Mouse (Mus musculus) MEL (cell line): ENCODE measurements at regions not wholly inside any gene's neighbourhood (a gene's known extent, or its start where the extent isn't known, plus 50 kb on each side); places are given as distances from the start of the nearest gene placed in this dataset.

ENCODE experiments used
- DNase-seq: peaks from one replicate; pipeline ENCODE4 v3.0.0; 2011; ENCODE audit warnings: low read depth, low spot score
- H3K27ac ChIP-seq: 2 replicates; pipeline ENCODE4 v1.5.1; 2012; ENCODE audit warnings: low read depth, mild to moderate bottlenecking, control low read depth, low read length, moderate library complexity; ENCODE audit not compliant: control insufficient read depth
- H3K27me3 ChIP-seq, 2 experiments: fragments of 150-350 bp in 1 of 2; sonication (generic) in 1 of 2; 2 replicates each; pipeline ENCODE4 v1.6.1; 2012; ENCODE audit warnings: low read length in 2 of 2, mild to moderate bottlenecking in 2 of 2, improper control_type of control experiment in 1 of 2, moderate library complexity in 1 of 2; ENCODE audit not compliant: insufficient read depth in 2 of 2, control insufficient read depth in 1 of 2
- H3K36me3 ChIP-seq, 2 experiments: 2 replicates each; pipeline ENCODE4 v1.6.1; 2012 to 2014; ENCODE audit warnings: low read length in 2 of 2, improper control_type of control experiment in 1 of 2, inconsistent platforms in 1 of 2, mild to moderate bottlenecking in 1 of 2; ENCODE audit not compliant: insufficient read depth in 2 of 2, control insufficient read depth in 1 of 2
- H3K4me1 ChIP-seq, 2 experiments: fragments of 150-350 bp in 1 of 2; sonication (generic) in 1 of 2; 2 replicates each; pipeline ENCODE4 v1.6.1; 2012; ENCODE audit warnings: low read length in 2 of 2, improper control_type of control experiment in 1 of 2, mild to moderate bottlenecking in 1 of 2; ENCODE audit not compliant: insufficient read depth in 2 of 2, control insufficient read depth in 1 of 2
- H3K4me3 ChIP-seq, 2 experiments: fragments of 150-350 bp in 1 of 2; sonication (generic) in 1 of 2; 2 replicates each; pipeline ENCODE4 v1.5.1; 2012; ENCODE audit warnings: low read depth in 2 of 2, low read length in 2 of 2, mild to moderate bottlenecking in 2 of 2, moderate library complexity in 2 of 2, control low read depth in 1 of 2, improper control_type of control experiment in 1 of 2; ENCODE audit not compliant: control insufficient read depth in 1 of 2, insufficient read depth in 1 of 2
- H3K79me2 ChIP-seq: 2 replicates; pipeline ENCODE4 v1.6.1; 2012; ENCODE audit warnings: mild to moderate bottlenecking, low read length, moderate library complexity; ENCODE audit not compliant: control insufficient read depth, poor library complexity, insufficient read depth
- H3K9ac ChIP-seq: 2 replicates; pipeline ENCODE4 v1.6.1; 2012; ENCODE audit warnings: low read depth, mild to moderate bottlenecking, control low read depth, low read length, moderate library complexity; ENCODE audit not compliant: control insufficient read depth, poor library complexity, severe bottlenecking
- H3K9me3 ChIP-seq: fragments of 150-350 bp; sonication (generic); replicated peaks from 2 replicates; pipeline ENCODE4 v1.6.1; 2012; ENCODE audit warnings: mild to moderate bottlenecking, low read length, improper control_type of control experiment, moderate library complexity; ENCODE audit not compliant: insufficient read depth
- CTCF ChIP-seq, 3 experiments: IDR thresholded peaks in 2 of 3; conservative IDR thresholded peaks in 1 of 3; 2 replicates each; pipeline ENCODE4 v1.5.1; 2011 to 2012; ENCODE audit warnings: low read length in 3 of 3, low read depth in 2 of 3, mild to moderate bottlenecking in 2 of 3, improper control_type of control experiment in 1 of 3, inconsistent platforms in 1 of 3, mixed read lengths in 1 of 3, moderate library complexity in 1 of 3; ENCODE audit not compliant: control insufficient read depth in 1 of 3, insufficient read depth in 1 of 3, poor library complexity in 1 of 3, severe bottlenecking in 1 of 3
- ELF1 ChIP-seq: IDR thresholded peaks from 2 replicates; pipeline ENCODE4 v1.6.1; 2014; ENCODE audit warnings: low read depth, mild to moderate bottlenecking, inconsistent platforms, low read length, improper control_type of control experiment, moderate library complexity
- EP300 ChIP-seq, 2 experiments: IDR thresholded peaks; 2 replicates each; pipeline ENCODE4 v1.6.1; 2011; ENCODE audit warnings: improper control_type of control experiment in 2 of 2, low read length in 2 of 2, low read depth in 1 of 2, mild to moderate bottlenecking in 1 of 2
- ETS1 ChIP-seq: IDR thresholded peaks from 2 replicates; pipeline ENCODE4 v1.6.1; 2012; ENCODE audit warnings: low read depth, mild to moderate bottlenecking, inconsistent platforms, low read length, improper control_type of control experiment, moderate library complexity
- GATA1 ChIP-seq: IDR thresholded peaks from 2 replicates; pipeline ENCODE4 v1.6.1; 2011; ENCODE audit warnings: low read depth, low read length, improper control_type of control experiment
- HCFC1 ChIP-seq: IDR thresholded peaks from 2 replicates; pipeline ENCODE4 v1.6.1; 2012; ENCODE audit warnings: low read depth, mild to moderate bottlenecking, inconsistent platforms, low read length, improper control_type of control experiment, moderate library complexity
- JUND ChIP-seq: IDR thresholded peaks from 2 replicates; pipeline ENCODE4 v1.6.1; 2011; ENCODE audit warnings: low read depth, mild to moderate bottlenecking, improper control_type of control experiment, low read length
- KAT2A ChIP-seq: conservative IDR thresholded peaks from 2 replicates; pipeline ENCODE4 v1.6.1; 2012; ENCODE audit warnings: low read depth, low read length, improper control_type of control experiment, inconsistent platforms
- MAX ChIP-seq: IDR thresholded peaks from 2 replicates; pipeline ENCODE4 v1.6.1; 2011; ENCODE audit warnings: low read length, improper control_type of control experiment
- MAZ ChIP-seq: IDR thresholded peaks from 2 replicates; pipeline ENCODE4 v1.6.1; 2012; ENCODE audit warnings: low read depth, mild to moderate bottlenecking, inconsistent platforms, low read length, improper control_type of control experiment
- MEF2A ChIP-seq: IDR thresholded peaks from 2 replicates; pipeline ENCODE4 v1.6.1; 2014; ENCODE audit warnings: low read depth, mild to moderate bottlenecking, inconsistent platforms, low read length, improper control_type of control experiment; ENCODE audit not compliant: poor library complexity, insufficient replicate concordance, severe bottlenecking; ENCODE audit errors: extremely low read depth
- MXI1 ChIP-seq: IDR thresholded peaks from 2 replicates; pipeline ENCODE4 v1.6.1; 2011; ENCODE audit warnings: mild to moderate bottlenecking, low read depth, low read length, improper control_type of control experiment
- MYB ChIP-seq: IDR thresholded peaks from 2 replicates; pipeline ENCODE4 v1.6.1; 2011; ENCODE audit warnings: mild to moderate bottlenecking, low read depth, low read length, improper control_type of control experiment
- NELFE ChIP-seq: IDR thresholded peaks from 2 replicates; pipeline ENCODE4 v1.6.1; 2011; ENCODE audit warnings: low read depth, low read length, improper control_type of control experiment
- POLR2A ChIP-seq, 2 experiments: IDR thresholded peaks; 2 replicates each; pipeline ENCODE4 v1.6.1; 2011 to 2012; ENCODE audit warnings: low read length in 2 of 2, mild to moderate bottlenecking in 2 of 2, control low read depth in 1 of 2, improper control_type of control experiment in 1 of 2, low read depth in 1 of 2, moderate library complexity in 1 of 2; ENCODE audit not compliant: control insufficient read depth in 1 of 2, insufficient read depth in 1 of 2, poor library complexity in 1 of 2
- POLR2AphosphoS5 ChIP-seq: IDR thresholded peaks from 2 replicates; pipeline ENCODE4 v1.6.1; 2012; ENCODE audit warnings: low read depth, borderline replicate concordance, mild to moderate bottlenecking, inconsistent platforms, low read length, moderate library complexity, mixed read lengths
- RCOR1 ChIP-seq: IDR thresholded peaks from 2 replicates; pipeline ENCODE4 v1.6.1; 2012; ENCODE audit warnings: low read depth, mild to moderate bottlenecking, inconsistent platforms, low read length, improper control_type of control experiment
- TAL1 ChIP-seq: IDR thresholded peaks from 2 replicates; pipeline ENCODE4 v1.6.1; 2012; ENCODE audit warnings: mild to moderate bottlenecking, inconsistent platforms, low read length, moderate library complexity, mixed read lengths
- TBP ChIP-seq: IDR thresholded peaks from 2 replicates; pipeline ENCODE4 v1.8.0; 2011; ENCODE audit warnings: low read depth, low read length, improper control_type of control experiment
- TCF12 ChIP-seq: IDR thresholded peaks from 2 replicates; pipeline ENCODE4 v1.6.1; 2014; ENCODE audit warnings: low read depth, mild to moderate bottlenecking, inconsistent platforms, low read length, improper control_type of control experiment, moderate library complexity
- UBTF ChIP-seq: IDR thresholded peaks from 2 replicates; pipeline ENCODE4 v1.6.1; 2012; ENCODE audit warnings: low read depth, mild to moderate bottlenecking, inconsistent platforms, low read length, improper control_type of control experiment, moderate library complexity, borderline replicate concordance; ENCODE audit not compliant: insufficient read depth
- USF1 ChIP-seq: IDR thresholded peaks from 2 replicates; pipeline ENCODE4 v1.6.1; 2014; ENCODE audit warnings: low read depth, mild to moderate bottlenecking, inconsistent platforms, low read length, improper control_type of control experiment, moderate library complexity
- USF2 ChIP-seq, 2 experiments: IDR thresholded peaks; 2 replicates each; pipeline ENCODE4 v1.6.1; 2011 to 2012; ENCODE audit warnings: improper control_type of control experiment in 2 of 2, low read length in 2 of 2, borderline replicate concordance in 1 of 2, inconsistent platforms in 1 of 2, low read depth in 1 of 2, mild to moderate bottlenecking in 1 of 2; ENCODE audit not compliant: insufficient read depth in 1 of 2
- ZMIZ1 ChIP-seq: IDR thresholded peaks from 2 replicates; pipeline ENCODE4 v1.6.1; 2012; ENCODE audit warnings: low read depth, mild to moderate bottlenecking, inconsistent platforms, low read length, improper control_type of control experiment, moderate library complexity

- no peaks in the 10 kb centered on the region for H3K4me1 ChIP-seq
- H3K36me3 ChIP-seq, result no peaks in the 10 kb centered on the region
- no peaks in the 10 kb centered on the region for H3K27me3 ChIP-seq
- no peak overlapping the region for H3K4me3 ChIP-seq
- no peaks in the 10 kb centered on the region; the same call in 1 of the 2 replicates for H3K9me3 ChIP-seq
- TF ChIP-seq ZMIZ1 (no peak), ELF1 (no peak), HCFC1 (no peak), NELFE (no peak), ETS1 (no peak), EP300 (IDR thresholded peaks at IDR 0.05; ENCODE audit: low read depth in 1 of 2, low read length in 2 of 2) (no peak), USF2 (IDR thresholded peaks at IDR 0.05; ENCODE audit: borderline replicate concordance in 1 of 2, insufficient read depth in 1 of 2, low read depth in 1 of 2, low read length in 2 of 2) (no peak), MXI1 (no peak), POLR2A (IDR thresholded peaks at IDR 0.05; ENCODE audit: control insufficient read depth in 1 of 2, insufficient read depth in 1 of 2, low read depth in 1 of 2, low read length in 2 of 2, poor library complexity in 1 of 2) (no peak), TAL1 (no peak), USF1 (no peak), JUND (no peak), GATA1 (no peak), UBTF (no peak), POLR2AphosphoS5 (no peak), MAX (no peak), MEF2A (no peak)
- DNase-seq, result no peak
- no peak overlapping the region for H3K9ac ChIP-seq
- no peak overlapping the region for H3K27ac ChIP-seq
- H3K79me2 ChIP-seq, result no peaks in the 10 kb centered on the region
Measured at GRCm38 (mm10) chr5:129363189-129363588, 137.8 kb upstream of the Sfswap start.

- H3K9me3 ChIP-seq, result no peaks in the 10 kb centered on the region; the same call in 1 of the 2 replicates
- H3K4me1 ChIP-seq, result no peaks in the 10 kb centered on the region
- H3K27me3 ChIP-seq, result no peaks in the 10 kb centered on the region
- no peak for DNase-seq
- no peak overlapping the region for H3K9ac ChIP-seq
- H3K36me3 ChIP-seq, result no peaks in the 10 kb centered on the region
- no peak overlapping the region for H3K4me3 ChIP-seq
- TF ChIP-seq TCF12 (no peak), MAZ (no peak), TBP (no peak), KAT2A (no peak), MYB (no peak), MAX (no peak), CTCF (IDR thresholded peaks at IDR 0.05 in 2 of 3, conservative IDR thresholded peaks at IDR 0.05 in 1 of 3; ENCODE audit: control insufficient read depth in 1 of 3, insufficient read depth in 1 of 3, low read depth in 2 of 3, low read length in 3 of 3, poor library complexity in 1 of 3, severe bottlenecking in 1 of 3) (no peak), EP300 (IDR thresholded peaks at IDR 0.05; ENCODE audit: low read depth in 1 of 2, low read length in 2 of 2) (no peak), RCOR1 (no peak), ZMIZ1 (no peak), MXI1 (no peak)
- TF ChIP-seq, all 39 proteins: peak for 0
- H3K27ac ChIP-seq, result no peak overlapping the region
- no peaks in the 10 kb centered on the region for H3K79me2 ChIP-seq
Measured at GRCm38 (mm10) chr5:129365026-129365425, 136.0 kb upstream of the Sfswap start.
